Mouse (Mus musculus): ENCODE measurements at regions not wholly inside any gene's neighbourhood (a gene's known extent, or its start where the extent isn't known, plus 50 kb on each side); places are given as distances from the start of the nearest gene placed in this dataset.

DNA sequence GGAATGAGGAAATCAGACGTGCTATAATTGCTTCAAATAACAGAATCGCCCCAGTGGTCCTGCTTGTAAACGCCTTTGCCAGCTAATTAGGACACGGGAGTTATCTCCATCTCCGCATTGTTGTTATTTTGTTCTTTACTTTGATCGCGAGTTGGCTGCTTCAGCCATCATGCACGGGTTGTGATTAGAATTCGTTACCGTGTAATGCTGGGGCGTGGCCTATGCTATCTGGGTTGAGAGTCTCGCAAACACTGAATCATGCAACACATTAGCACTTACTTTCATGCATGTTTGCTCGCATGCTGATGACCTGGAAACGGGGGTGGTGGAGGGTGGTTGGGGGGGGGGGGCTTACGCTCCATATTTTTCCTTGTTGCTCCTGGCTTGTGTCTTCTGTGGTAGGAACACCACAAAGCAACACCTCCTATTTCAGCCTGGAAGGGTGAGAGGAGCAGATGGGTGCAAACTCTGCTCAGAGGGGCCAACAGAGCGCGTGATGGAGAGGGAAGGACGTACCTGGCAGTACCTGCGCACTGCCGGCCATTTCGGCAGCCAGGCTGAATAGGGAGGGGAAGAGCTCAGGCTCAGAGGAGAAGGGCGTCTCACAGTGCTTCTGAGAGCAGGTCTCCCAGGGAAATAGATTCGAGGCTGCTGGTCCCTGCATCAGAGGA is 260.1 kb downstream of the Cd83 start:
- peaks cover 22% of the 10 kb centered on the region for H3K4me1 ChIP-seq (replicated peaks)
- ATAC-seq (ENCODE audit: low read depth) = no peak
- 55% methylated on average over 23 of the region's 23 CpGs for WGBS
- H3K4me2 ChIP-seq = no peak overlapping the region
- H3K9me3 ChIP-seq = no peaks in the 10 kb centered on the region
- no peaks in the 10 kb centered on the region for H3K27me3 ChIP-seq
- no peaks in the 10 kb centered on the region for H3K36me3 ChIP-seq
- no peak overlapping the region for H3K9ac ChIP-seq
- H3K27ac ChIP-seq (replicated peaks) = no peak overlapping the region
- no peak overlapping the region for H3K4me3 ChIP-seq

GRCm38 (mm10) chr13:44046436-44046835 is 261.9 kb downstream of the Cd83 start:
- peaks cover 22% of the 10 kb centered on the region for H3K4me1 ChIP-seq (replicated peaks)
- H3K4me2 ChIP-seq = no peak overlapping the region
- WGBS = 39% methylated on average over 2 of the region's 2 CpGs
- H3K9me3 ChIP-seq = no peaks in the 10 kb centered on the region
- no peaks in the 10 kb centered on the region for H3K27me3 ChIP-seq
- H3K36me3 ChIP-seq = no peaks in the 10 kb centered on the region
- H3K27ac ChIP-seq (replicated peaks) = no peak overlapping the region
- ATAC-seq (ENCODE audit: low read depth) = no peak
- no peak overlapping the region for H3K4me3 ChIP-seq
- no peak overlapping the region for H3K9ac ChIP-seq

GRCm38 (mm10) chr13:44054157-44054556 is 269.6 kb downstream of the Cd83 start:
- no peak for ATAC-seq (ENCODE audit: low read depth)
- Histone ChIP-seq H3K36me3 (no peaks in the 10 kb centered on the region), H3K9ac (no peak overlapping the region), H3K4me1 (replicated peaks) (peaks cover 19% of the 10 kb centered on the region), H3K4me2 (no peak overlapping the region), H3K27ac (replicated peaks) (no peak overlapping the region), H3K27me3 (no peaks in the 10 kb centered on the region), H3K9me3 (no peaks in the 10 kb centered on the region), H3K4me3 (no peak overlapping the region)
- 82% methylated on average over 7 of the region's 7 CpGs for WGBS

GRCm38 (mm10) chr13:44055573-44056491 is 271.3 kb downstream of the Cd83 start:
- WGBS = 43% methylated on average over 20 of the region's 20 CpGs
- ATAC-seq (ENCODE audit: low read depth) = no peak
- no peak overlapping the region for H3K9ac ChIP-seq
- no peak overlapping the region for H3K4me3 ChIP-seq
- no peaks in the 10 kb centered on the region for H3K36me3 ChIP-seq
- peak overlapping the region; percentile 18 for H3K27ac ChIP-seq (replicated peaks)
- peak overlapping the region; percentile 35 for H3K4me2 ChIP-seq
- no peaks in the 10 kb centered on the region for H3K27me3 ChIP-seq
- no peaks in the 10 kb centered on the region for H3K9me3 ChIP-seq
- peaks cover 19% of the 10 kb centered on the region for H3K4me1 ChIP-seq (replicated peaks)

DNA sequence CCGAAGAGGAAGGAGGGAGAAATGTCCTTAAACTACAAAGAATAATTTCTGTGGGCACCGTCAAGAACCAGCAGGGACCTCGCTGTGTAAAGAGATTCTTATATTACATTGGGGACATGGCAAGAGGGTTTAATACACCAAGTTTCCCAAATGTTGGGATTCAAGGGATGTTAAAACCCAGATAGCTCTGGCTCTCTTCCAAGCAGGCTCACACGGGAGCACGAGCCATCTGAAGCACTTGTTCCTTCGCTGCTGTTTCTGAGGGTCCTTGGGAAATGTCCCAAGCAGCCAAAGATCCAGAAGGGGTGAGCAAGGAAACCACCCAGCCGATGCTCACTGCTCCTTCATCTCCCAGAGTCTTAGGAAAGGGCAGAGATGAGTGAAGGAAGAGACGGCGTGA is 272.1 kb downstream of the Cd83 start:
- peak overlapping the region; percentile 18; the same call in 1 of the 2 replicates for H3K27ac ChIP-seq (replicated peaks)
- H3K4me2 ChIP-seq = peak overlapping the region; percentile 35
- H3K9ac ChIP-seq = no peak overlapping the region
- H3K4me3 ChIP-seq = no peak overlapping the region
- no peaks in the 10 kb centered on the region for H3K9me3 ChIP-seq
- H3K36me3 ChIP-seq = no peaks in the 10 kb centered on the region
- no peaks in the 10 kb centered on the region for H3K27me3 ChIP-seq
- H3K4me1 ChIP-seq (replicated peaks) = peaks cover 20% of the 10 kb centered on the region
- no peak for ATAC-seq (ENCODE audit: low read depth)
- WGBS = 55% methylated on average over 9 of the region's 9 CpGs

GRCm38 (mm10) chr13:44057542-44057941 is 273.0 kb downstream of the Cd83 start:
- Histone ChIP-seq H3K27me3 (no peaks in the 10 kb centered on the region), H3K9ac (no peak overlapping the region), H3K36me3 (no peaks in the 10 kb centered on the region), H3K27ac (replicated peaks) (no peak overlapping the region), H3K4me3 (no peak overlapping the region), H3K9me3 (no peaks in the 10 kb centered on the region), H3K4me2 (no peak overlapping the region), H3K4me1 (replicated peaks) (peaks cover 29% of the 10 kb centered on the region)
- 95% methylated on average over 5 of the region's 5 CpGs for WGBS
- ATAC-seq (ENCODE audit: low read depth) = no peak

GRCm38 (mm10) chr13:44058277-44058676 is 273.7 kb downstream of the Cd83 start:
- Histone ChIP-seq H3K9ac (no peak overlapping the region), H3K36me3 (no peaks in the 10 kb centered on the region), H3K4me3 (no peak overlapping the region), H3K9me3 (no peaks in the 10 kb centered on the region), H3K27ac (replicated peaks) (no peak overlapping the region), H3K4me1 (replicated peaks) (peaks cover 29% of the 10 kb centered on the region), H3K27me3 (no peaks in the 10 kb centered on the region), H3K4me2 (no peak overlapping the region)
- no peak for ATAC-seq (ENCODE audit: low read depth)
- 88% methylated on average over 2 of the region's 2 CpGs for WGBS

DNA sequence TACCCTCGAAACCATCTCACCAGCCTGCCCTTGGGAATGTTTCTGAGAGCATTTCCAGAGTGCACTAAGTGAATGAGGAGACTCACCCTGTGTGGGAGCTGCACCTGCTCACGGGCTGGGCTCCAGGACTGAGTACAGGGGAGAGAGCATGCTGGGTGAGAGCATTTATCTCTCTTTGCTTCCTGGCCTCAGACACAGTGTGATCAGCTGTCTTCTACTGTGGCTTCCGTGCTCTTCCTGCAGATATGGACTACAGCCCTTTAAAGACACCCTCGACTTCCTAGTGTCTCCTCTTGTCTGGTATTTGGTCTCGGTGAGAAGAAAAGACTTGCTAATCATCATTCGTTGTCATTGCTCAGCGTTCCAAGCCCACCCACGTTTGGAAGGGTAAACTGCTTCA is 274.9 kb downstream of the Cd83 start:
- WGBS = 73% methylated on average over 8 of the region's 8 CpGs
- Histone ChIP-seq H3K4me1 (replicated peaks) (peaks cover 29% of the 10 kb centered on the region), H3K4me3 (no peak overlapping the region), H3K36me3 (no peaks in the 10 kb centered on the region), H3K27me3 (no peaks in the 10 kb centered on the region), H3K4me2 (no peak overlapping the region), H3K9ac (no peak overlapping the region), H3K9me3 (no peaks in the 10 kb centered on the region), H3K27ac (replicated peaks) (no peak overlapping the region)
- no peak for ATAC-seq (ENCODE audit: low read depth)

DNA sequence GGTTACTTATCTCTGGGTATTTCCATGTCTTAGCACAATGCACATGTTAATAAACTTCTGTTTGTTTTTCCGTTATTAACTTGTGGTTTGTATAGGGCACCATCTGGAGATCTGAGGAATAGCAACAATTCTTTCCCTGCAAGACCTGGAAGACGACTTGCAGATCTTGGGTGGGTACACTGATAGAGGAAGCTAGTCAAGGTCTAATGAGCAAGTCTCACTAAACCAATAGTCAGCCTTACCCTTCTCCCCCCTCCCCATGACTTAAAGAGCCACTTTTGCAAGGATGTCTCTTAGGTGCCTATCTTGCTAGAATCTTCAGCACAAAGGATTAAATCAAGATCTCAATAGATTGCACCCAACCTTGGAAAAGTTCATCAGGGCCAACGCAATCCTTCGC is 276.7 kb downstream of the Cd83 start:
- Histone ChIP-seq H3K27me3 (no peaks in the 10 kb centered on the region), H3K4me2 (no peak overlapping the region), H3K9me3 (no peaks in the 10 kb centered on the region), H3K4me3 (no peak overlapping the region), H3K4me1 (replicated peaks) (peaks cover 17% of the 10 kb centered on the region), H3K9ac (no peak overlapping the region), H3K27ac (replicated peaks) (no peak overlapping the region), H3K36me3 (no peaks in the 10 kb centered on the region)
- WGBS = 93% methylated on average over 4 of the region's 4 CpGs
- no peak for ATAC-seq (ENCODE audit: low read depth)

GRCm38 (mm10) chr13:44061721-44062300 is 277.2 kb downstream of the Cd83 start:
- H3K36me3 ChIP-seq = no peaks in the 10 kb centered on the region
- peaks cover 12% of the 10 kb centered on the region for H3K4me1 ChIP-seq (replicated peaks)
- H3K9ac ChIP-seq = no peak overlapping the region
- 51% methylated on average over 7 of the region's 7 CpGs for WGBS
- no peak overlapping the region for H3K4me2 ChIP-seq
- H3K4me3 ChIP-seq = no peak overlapping the region
- ATAC-seq (ENCODE audit: low read depth) = no peak
- H3K27ac ChIP-seq (replicated peaks) = no peak overlapping the region
- H3K27me3 ChIP-seq = no peaks in the 10 kb centered on the region
- no peaks in the 10 kb centered on the region for H3K9me3 ChIP-seq

DNA sequence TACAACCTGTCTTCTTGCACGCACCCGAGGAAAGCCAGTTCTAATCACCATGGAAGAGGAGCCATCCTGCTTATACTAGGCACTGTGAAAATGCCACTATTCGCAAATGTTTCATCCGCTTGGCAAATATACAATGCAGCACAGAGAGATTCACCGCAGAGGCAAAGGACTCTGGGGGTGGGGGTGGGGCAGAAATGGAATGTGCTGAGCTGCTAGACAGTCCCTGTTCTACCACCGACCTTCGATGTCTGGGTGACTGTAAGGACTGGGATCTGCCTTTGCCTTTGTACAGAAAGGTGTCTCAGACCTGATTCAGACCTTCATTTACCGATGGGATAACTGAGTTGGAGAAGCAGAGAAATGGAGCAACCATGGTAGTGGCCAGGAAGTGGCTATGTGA is 278.7 kb downstream of the Cd83 start:
- no peak for ATAC-seq (ENCODE audit: low read depth)
- Histone ChIP-seq H3K9me3 (no peaks in the 10 kb centered on the region), H3K27ac (replicated peaks) (no peak overlapping the region), H3K9ac (no peak overlapping the region), H3K4me3 (no peak overlapping the region), H3K4me1 (replicated peaks) (peaks cover 10% of the 10 kb centered on the region), H3K36me3 (no peaks in the 10 kb centered on the region), H3K27me3 (no peaks in the 10 kb centered on the region), H3K4me2 (no peak overlapping the region)
- WGBS = 83% methylated on average over 8 of the region's 8 CpGs

DNA sequence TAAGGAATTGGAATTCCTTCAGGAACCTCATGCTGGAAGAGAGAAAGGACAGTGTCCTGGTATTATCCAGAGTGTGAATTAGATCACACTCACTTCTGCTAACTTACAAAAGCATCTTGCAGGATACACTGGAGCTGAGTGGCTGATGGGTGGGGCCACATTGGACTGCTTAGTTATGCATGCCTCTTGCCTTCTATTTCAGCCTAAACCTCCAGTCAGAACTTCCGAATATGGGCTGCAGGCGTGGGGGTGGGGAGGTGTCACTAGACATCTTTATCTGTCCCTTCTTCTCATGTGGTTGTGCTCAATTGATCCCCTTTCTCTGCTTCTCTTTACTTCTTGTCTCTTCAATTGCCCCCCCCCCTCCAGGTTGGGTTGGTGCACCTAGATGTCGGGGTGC is 279.5 kb downstream of the Cd83 start:
- H3K4me2 ChIP-seq = no peak overlapping the region
- WGBS = 84% methylated on average over 3 of the region's 3 CpGs
- no peak overlapping the region for H3K4me3 ChIP-seq
- H3K9ac ChIP-seq = no peak overlapping the region
- H3K27me3 ChIP-seq = no peaks in the 10 kb centered on the region
- H3K9me3 ChIP-seq = no peaks in the 10 kb centered on the region
- no peak for ATAC-seq (ENCODE audit: low read depth)
- H3K4me1 ChIP-seq (replicated peaks) = peaks cover 10% of the 10 kb centered on the region
- no peaks in the 10 kb centered on the region for H3K36me3 ChIP-seq
- H3K27ac ChIP-seq (replicated peaks) = no peak overlapping the region
